Mouse (Mus musculus) embryonic stem cell, embryonic (primary cell): ENCODE data around the gene Rgs3.

ENCODE experiments used
- CTCF ChIA-PET, 4 experiments: fragments of 300-600 bp in 2 of 4; fragments of 350-600 bp in 2 of 4; sonication (Branson Sonifier 250); formaldehyde crosslinking; loops; one replicate each; lab custom pipeline; 2022; ENCODE audit warnings: inconsistent platforms in 2 of 4; lab: Charles Lee
- POLR2A ChIA-PET, 4 experiments: fragments of 300-600 bp in 2 of 4; fragments of 350-600 bp in 2 of 4; sonication (Branson Sonifier 250); formaldehyde crosslinking; loops; one replicate each; lab custom pipeline; 2022; ENCODE audit warnings: antibody characterized with exemption in 4 of 4, inconsistent platforms in 1 of 4; lab: Charles Lee

Gene Rgs3

DNA sequence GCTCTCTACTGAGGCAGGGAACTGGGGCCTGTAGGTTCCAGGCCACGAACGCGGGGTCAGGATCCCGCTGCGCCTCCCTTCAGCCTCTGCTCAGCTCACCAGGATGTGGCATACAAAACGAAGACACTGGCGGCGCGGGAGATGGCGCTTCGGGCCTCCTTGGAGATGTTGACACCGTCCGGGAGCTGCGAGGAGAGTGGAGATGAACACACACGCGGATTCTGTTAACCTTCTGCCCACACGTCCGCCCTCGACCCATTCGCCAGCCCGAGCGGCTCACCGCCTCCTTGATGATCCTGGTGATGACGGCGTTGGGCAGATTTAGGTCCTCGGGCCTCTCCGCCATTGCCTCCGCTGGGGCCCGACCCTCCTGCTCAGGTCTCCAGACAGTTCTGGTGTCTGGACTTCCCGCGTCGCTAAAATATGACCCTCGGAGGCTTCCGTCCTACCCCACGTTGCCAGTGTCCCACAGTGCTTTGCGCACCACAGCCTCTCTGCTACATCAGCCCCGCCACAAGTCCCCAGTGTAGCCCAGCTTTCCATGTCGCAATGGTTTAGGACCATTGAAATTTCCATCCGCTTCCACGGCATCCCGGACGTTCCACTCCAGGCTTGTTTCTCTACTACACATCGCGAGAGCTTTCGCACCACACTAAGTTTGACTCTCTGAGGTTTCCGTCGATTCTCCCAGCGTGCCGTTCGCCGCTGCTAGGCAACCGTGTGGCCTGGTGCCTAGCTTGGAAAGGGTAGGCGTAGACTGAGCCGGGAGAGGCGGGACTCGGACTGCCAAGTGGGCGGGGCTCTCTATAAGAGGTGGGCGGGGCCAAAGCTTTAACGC lies 34.8 kb upstream of the Rgs3 start, which contains the start of the genes Pole3 and 4933430I17Rik:
Gene Pole3 (minus strand): TSS at position 418 of the 838 bp plus-strand sequence.
Gene 4933430I17Rik (plus strand): TSS at position 719 of the 838 bp plus-strand sequence.
- ChIA-PET POLR2A (interaction anchor here (0.6 to 2.5 kb wide), 52 partner anchors 9 to 1382 kb away, joined by 3 to 34 read pairs (median 4); partner anchors contain the start of genes Cdc26 (in 4 of the 4), Prpf4 (in 4 of the 4), Bspry (in 2 of the 4) and Hdhd3 (in 2 of the 4)), CTCF (interaction anchor here (0.7 to 1.3 kb wide), 13 partner anchors 8 to 587 kb away, joined by 3 to 10 read pairs (median 4); partner anchors contain the start of gene Zfp37 (in 1 of the 4))

DNA sequence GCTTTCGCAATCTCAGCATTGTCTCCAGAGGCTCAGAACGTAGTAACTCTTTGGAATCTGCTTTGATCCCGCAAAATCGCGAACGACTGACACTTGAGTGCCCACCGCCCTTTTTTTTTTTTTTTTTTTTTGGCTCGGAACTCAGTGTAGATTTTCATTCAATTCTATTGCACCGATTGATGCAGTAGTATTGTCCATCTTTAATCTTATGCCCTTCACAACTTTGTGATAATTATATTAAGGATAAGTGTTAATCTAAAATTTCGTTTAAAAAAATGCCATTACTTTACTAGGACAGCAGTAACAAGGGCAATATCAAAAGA lies 34.2 kb upstream of the Rgs3 start:
- POLR2A ChIA-PET: interaction anchor here (0.6 to 2.5 kb wide), 49 partner anchors 8 to 1381 kb away, joined by 3 to 34 read pairs (median 4); partner anchors contain the start of genes Cdc26 (in 4 of the 4), Prpf4 (in 4 of the 4), Bspry (in 2 of the 4) and Hdhd3 (in 2 of the 4)

DNA sequence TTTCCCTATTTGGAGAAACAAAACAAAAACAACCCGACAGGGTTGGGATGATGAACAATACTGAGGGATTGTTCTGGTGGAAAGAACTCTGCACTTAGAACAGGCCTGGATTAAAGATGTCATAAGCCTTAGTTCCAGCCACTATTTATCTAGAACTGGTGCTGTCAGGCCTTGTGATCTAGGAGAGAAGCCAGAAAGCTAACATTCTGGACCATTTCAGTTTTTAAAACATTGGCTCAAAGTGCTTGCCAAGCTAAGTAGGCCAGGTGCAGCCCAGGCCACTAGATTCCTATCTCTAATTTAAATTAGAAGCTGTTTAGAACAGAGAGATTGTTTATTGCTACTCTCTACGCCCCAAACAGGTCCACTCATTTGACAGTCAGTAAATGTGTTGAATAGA lies 33.4 kb upstream of the Rgs3 start:
- POLR2A ChIA-PET: interaction anchor here in 2 of 4 experiments (1.1 to 2.5 kb wide), 5 partner anchors 24 to 165 kb away, joined by 3 to 32 read pairs (median 9); partner anchors contain the start of genes Fkbp15 (in 1 of the 2) and Slc31a1 (in 1 of the 2)
- CTCF ChIA-PET: no interaction called here

More for the DNA sequence above, 34.2 kb upstream of the Rgs3 start:
- CTCF ChIA-PET: interaction anchor here (0.7 to 1.3 kb wide), 13 partner anchors 9 to 587 kb away, joined by 3 to 10 read pairs (median 4); partner anchors contain the start of gene Zfp37 (in 1 of the 4)

DNA sequence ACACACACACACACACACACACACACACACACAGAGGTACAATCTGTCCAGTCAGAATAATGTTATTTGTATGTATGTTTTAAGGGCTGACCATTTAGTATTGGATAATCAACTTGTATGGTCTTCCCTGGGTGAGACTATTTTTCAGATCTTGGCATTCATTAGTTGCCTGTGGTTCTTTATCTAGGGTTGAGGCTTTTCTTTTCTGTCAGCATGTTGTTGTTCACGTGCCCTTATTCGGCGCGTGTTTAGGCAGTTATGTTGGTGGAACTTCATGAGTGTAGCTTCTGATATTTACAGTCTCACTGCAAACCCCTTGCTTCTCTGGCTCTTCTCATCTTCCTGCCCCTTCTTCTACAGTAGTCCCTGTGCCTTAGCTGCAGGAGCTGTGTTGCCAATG lies 32.0 kb upstream of the Rgs3 start:
- ChIA-PET POLR2A (interaction anchor here in 1 of 4 experiments (3.3 kb wide), 1 partner anchor 9 kb away, joined by 14 read pairs; the partner anchor contains the start of gene Alad), CTCF (no interaction called here)

- ChIA-PET POLR2A (interaction anchor here in 2 of 4 experiments (0.5 to 1.6 kb wide), 3 partner anchors 9 to 236 kb away, joined by 3 to 4 read pairs (median 3); partner anchors contain the start of genes 4933430I17Rik (in 1 of the 2) and Pole3 (in 1 of the 2)), CTCF (interaction anchor here in 1 of 4 experiments (0.8 kb wide), 1 partner anchor 164 kb away, joined by 4 read pairs; no protein-coding TSS in a partner anchor)
Measured at GRCm38 (mm10) chr4:62533729-62534128, 25.9 kb upstream of the Rgs3 start.

DNA sequence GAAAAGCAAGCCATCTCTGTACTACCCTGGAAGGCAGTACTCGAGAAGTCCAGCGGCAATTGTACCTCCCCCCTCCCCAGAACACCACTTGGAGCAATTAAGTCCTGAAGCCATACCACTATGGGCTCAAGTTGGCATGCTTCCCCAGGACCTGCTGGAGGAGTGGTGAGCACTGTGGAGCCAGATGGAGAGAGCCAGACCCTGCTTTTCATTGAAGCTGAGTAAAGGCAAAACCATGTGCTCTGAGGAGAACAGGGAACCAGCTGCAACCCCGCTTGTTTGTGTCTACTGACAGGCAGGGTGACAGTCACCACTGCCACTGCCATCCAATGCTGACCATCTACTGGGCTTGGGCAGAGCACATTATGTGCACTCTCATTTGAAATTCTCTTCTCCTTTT lies 17.8 kb upstream of the Rgs3 start:
- ChIA-PET CTCF (no interaction called here), POLR2A (no interaction called here)

GRCm38 (mm10) chr4:62543782-62544181 lies 15.9 kb upstream of the Rgs3 start:
- CTCF ChIA-PET: interaction anchor here in 3 of 4 experiments (0.6 to 0.7 kb wide), 3 partner anchors 9 to 220 kb away, joined by 3 to 6 read pairs (median 3); no protein-coding TSS in a partner anchor
- POLR2A ChIA-PET: interaction anchor here in 2 of 4 experiments (0.6 to 1.7 kb wide), 2 partner anchors 14 to 176 kb away, joined by 6 to 7 read pairs; no protein-coding TSS in a partner anchor

DNA sequence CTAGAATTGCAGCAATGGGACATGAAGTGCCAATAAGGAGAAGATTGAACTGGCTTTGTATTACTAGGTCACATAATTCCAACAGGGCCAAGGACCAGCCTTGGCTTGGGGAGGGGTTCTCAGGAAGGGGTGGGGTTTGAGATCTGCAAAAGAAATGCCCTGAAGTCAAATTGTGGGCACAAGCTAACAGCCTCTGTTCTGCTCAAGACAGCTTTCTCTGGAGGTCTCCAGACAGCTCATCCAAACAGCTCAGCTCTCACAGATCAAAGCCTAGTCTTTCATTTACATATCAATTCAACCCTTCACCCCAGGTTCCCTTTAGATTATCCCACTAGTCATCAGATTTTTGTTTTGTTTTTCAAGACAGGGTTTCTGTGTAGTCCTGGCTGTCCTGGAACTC lies 14.8 kb upstream of the Rgs3 start:
- CTCF ChIA-PET: interaction anchor here in 1 of 4 experiments (0.6 kb wide), 1 partner anchor 10 kb away, joined by 3 read pairs; no protein-coding TSS in a partner anchor
- POLR2A ChIA-PET: interaction anchor here in 2 of 4 experiments (0.5 to 1.7 kb wide), 2 partner anchors 15 to 1003 kb away, joined by 3 to 7 read pairs; no protein-coding TSS in a partner anchor

DNA sequence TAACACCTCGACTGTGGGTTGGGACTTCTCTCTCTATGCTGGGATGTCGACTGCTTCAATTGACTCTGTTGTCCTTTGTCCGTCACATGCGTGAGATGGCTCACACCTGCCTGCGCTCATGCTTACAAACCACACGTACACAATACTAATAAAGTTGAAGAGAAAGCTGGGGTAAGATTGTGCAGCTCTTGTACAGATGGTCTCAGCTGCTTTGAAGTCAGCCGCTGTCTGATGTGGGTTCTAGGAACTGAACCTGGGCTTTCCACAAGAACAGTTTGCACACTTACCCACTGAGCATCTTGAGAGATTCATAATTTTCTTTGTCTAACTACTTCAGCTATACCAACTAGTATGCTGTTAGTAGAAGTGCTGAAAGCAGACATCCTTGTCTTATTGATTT lies 7.7 kb upstream of the Rgs3 start:
- POLR2A ChIA-PET: no interaction called here
- CTCF ChIA-PET: interaction anchor here in 3 of 4 experiments (0.5 to 1.6 kb wide), 6 partner anchors 145 to 229 kb away, joined by 3 to 7 read pairs (median 4); no protein-coding TSS in a partner anchor

- CTCF ChIA-PET: interaction anchor here in 3 of 4 experiments (0.6 to 1.1 kb wide), 4 partner anchors 9 to 224 kb away, joined by 3 to 4 read pairs (median 3); no protein-coding TSS in a partner anchor
- POLR2A ChIA-PET: no interaction called here
Measured at GRCm38 (mm10) chr4:62557436-62557835, 2.2 kb upstream of the Rgs3 start.

DNA sequence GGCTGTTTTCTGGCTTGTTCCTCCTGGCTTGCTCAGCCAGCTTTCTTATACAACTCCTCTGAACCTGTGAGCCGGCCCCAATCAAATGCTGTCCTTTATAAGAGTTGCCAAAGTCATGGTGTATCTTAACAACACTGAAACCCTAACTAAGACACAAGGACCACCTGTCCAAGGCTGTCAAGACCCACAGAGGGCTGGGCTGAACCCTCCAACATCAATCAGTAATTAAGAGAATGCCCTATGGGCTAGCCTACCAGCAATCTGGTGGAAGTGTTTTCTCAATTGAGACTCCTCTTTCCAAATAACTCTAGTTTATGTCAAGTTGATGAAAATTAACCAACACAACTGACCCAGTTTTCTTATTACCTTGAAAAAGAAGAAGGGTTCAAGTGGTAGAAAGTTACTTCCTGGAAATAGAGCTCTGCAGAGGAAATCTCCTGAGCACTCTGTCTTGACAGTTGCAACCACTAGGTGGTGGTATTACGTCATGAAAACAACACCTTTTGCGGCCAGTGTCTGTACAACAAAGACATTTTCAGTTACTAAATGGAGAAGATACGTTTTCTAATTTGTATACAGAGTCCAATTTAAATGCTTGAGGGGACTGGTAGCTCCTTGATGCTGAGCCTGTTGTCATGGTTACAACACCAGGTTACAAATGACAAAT lies 1.4 kb downstream of the Rgs3 start:
- ChIA-PET POLR2A (interaction anchor here in 1 of 4 experiments (1.0 kb wide), 1 partner anchor 136 kb away, joined by 4 read pairs; no protein-coding TSS in a partner anchor), CTCF (interaction anchor here (0.6 to 7.5 kb wide), 26 partner anchors 11 to 219 kb away, joined by 3 to 69 read pairs (median 4); no protein-coding TSS in a partner anchor)

- ChIA-PET CTCF (interaction anchor here (0.7 to 7.5 kb wide), 19 partner anchors 10 to 219 kb away, joined by 3 to 69 read pairs (median 6); no protein-coding TSS in a partner anchor), POLR2A (interaction anchor here in 1 of 4 experiments (1.0 kb wide), 1 partner anchor 136 kb away, joined by 4 read pairs; no protein-coding TSS in a partner anchor)
Measured at GRCm38 (mm10) chr4:62561630-62562001, 2.0 kb downstream of the Rgs3 start.

DNA sequence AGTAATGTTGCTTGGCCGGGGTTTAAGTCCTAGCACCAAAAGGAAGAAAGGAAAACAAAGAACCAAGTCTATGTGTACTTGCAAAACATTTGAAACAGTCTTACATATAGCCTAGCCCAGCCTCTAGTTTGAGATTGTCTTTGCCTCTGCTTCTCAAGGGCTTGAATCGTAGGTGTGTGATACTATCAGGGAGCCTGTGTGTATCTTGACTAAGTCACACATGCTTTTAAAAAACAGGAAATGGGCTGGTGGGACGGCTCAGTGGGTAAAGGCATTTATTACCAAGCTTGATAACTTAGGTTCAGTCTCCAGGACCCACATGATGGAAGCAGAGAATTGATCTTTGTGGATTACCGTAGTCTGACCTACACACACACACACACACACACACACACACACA lies 2.4 kb downstream of the Rgs3 start:
- CTCF ChIA-PET: interaction anchor here (0.6 to 7.5 kb wide), 12 partner anchors 21 to 475 kb away, joined by 3 to 69 read pairs (median 10); no protein-coding TSS in a partner anchor
- POLR2A ChIA-PET: no interaction called here

DNA sequence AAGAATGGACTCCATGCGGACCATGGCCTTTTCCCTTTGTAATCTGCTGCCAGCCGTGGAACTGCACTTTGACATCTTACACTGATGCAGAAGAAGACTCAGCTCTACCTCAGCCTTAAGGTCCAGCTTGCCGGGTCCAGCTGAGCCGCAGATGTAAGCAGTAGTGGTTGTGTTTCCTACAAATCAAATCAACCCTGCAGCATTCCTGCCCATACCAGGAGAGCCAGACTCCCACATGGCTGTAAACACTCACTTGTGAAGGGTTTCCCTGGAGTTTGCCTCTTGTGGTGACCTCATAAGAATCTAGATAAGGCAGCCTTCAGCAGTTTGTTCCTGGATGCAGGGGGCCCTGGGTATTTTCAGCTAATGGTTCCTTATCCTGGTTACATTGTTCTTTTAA lies 6.9 kb downstream of the Rgs3 start:
- POLR2A ChIA-PET: interaction anchor here in 2 of 4 experiments (0.7 to 1.7 kb wide), 3 partner anchors 14 to 18 kb away, joined by 3 to 5 read pairs (median 3); no protein-coding TSS in a partner anchor
- CTCF ChIA-PET: interaction anchor here in 1 of 4 experiments (7.5 kb wide), 1 partner anchor 129 kb away, joined by 69 read pairs; no protein-coding TSS in a partner anchor

- CTCF ChIA-PET: no interaction called here
Measured at GRCm38 (mm10) chr4:62567696-62568095, 8.0 kb downstream of the Rgs3 start.

DNA sequence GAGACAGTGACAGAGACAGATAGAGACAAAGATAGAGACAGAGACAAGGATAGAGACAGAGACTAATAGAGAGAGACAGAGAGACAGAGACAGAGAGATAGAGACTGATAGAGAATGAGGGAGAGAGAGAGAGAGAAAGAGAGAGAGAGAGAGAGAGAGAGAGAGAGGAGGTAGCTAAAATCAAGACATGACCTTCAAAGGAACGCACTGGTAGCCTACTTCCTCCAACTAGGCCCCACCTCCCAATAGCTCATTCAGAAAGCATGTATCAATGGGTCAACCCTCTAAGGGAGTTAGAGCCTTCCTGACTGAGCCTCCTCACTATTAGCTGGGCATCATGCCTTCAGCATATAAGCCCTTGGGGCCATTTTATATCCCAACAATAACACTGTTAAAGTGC lies 8.7 kb downstream of the Rgs3 start:
- CTCF ChIA-PET: interaction anchor here in 1 of 4 experiments (0.6 kb wide), 1 partner anchor 290 kb away, joined by 3 read pairs; no protein-coding TSS in a partner anchor
- POLR2A ChIA-PET: interaction anchor here in 1 of 4 experiments (0.9 kb wide), 1 partner anchor 19 kb away, joined by 3 read pairs; no protein-coding TSS in a partner anchor

More at GRCm38 (mm10) chr4:62567696-62568095, 8.0 kb downstream of the Rgs3 start:
- POLR2A ChIA-PET: interaction anchor here in 1 of 4 experiments (1.7 kb wide), 1 partner anchor 15 kb away, joined by 5 read pairs; no protein-coding TSS in a partner anchor

DNA sequence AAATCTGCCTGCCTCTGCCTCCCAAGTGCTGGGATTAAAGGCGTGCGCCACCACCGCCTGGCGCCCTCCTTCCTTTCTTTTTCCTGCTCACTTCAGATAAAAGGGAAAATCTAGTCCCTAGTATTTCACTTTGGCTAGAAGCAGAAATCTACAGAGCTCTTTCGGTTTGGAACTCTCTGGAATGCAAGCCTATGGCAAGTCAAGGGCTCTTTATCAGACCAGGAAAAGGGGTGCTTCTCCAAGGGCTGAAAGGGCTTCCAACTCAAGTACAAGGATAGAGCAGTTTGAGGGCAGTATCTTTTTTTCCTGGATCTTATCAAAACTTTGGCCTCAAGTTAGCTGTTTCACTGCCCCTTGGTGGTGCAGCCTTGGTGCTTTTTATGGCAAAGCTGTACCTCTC lies 10.0 kb downstream of the Rgs3 start:
- ChIA-PET CTCF (interaction anchor here in 1 of 4 experiments (1.1 kb wide), 1 partner anchor 124 kb away, joined by 3 read pairs; no protein-coding TSS in a partner anchor), POLR2A (interaction anchor here in 1 of 4 experiments (0.6 to 1.0 kb wide), 2 partner anchors 13 to 126 kb away, joined by 4 to 5 read pairs; no protein-coding TSS in a partner anchor)
